Mouse (Mus musculus) small intestine, adult 2 months (tissue): Measurements from ENCODE around the gene Csgalnact2. TPM values are rescaled to one million over a fixed set of nuclear protein-coding genes. Genes with fewer than 3 reads are reported as not detected.

Source experiments
- H3K27ac ChIP-seq: fragments of 200-500 bp; 2 replicates; pipeline ENCODE4 v1.5.1; 2012; ENCODE audit warnings: low read depth, low read length, control low read depth, inconsistent platforms; ENCODE audit not compliant: insufficient read depth
- H3K27me3 ChIP-seq: fragments of 200-500 bp; 2 replicates; pipeline ENCODE4 v1.6.1; 2012; ENCODE audit warnings: mild to moderate bottlenecking, moderate library complexity, low read length, inconsistent platforms; ENCODE audit not compliant: control insufficient read depth, insufficient read depth
- H3K36me3 ChIP-seq: fragments of 200-500 bp; 2 replicates; pipeline ENCODE4 v1.6.1; 2012; ENCODE audit warnings: mild to moderate bottlenecking, low read length, control low read depth, inconsistent platforms; ENCODE audit not compliant: control insufficient read depth, insufficient read depth
- H3K4me1 ChIP-seq: fragments of 200-500 bp; 2 replicates; pipeline ENCODE4 v1.6.1; 2012; ENCODE audit warnings: low read length, inconsistent platforms, mixed read lengths; ENCODE audit not compliant: control insufficient read depth, insufficient read depth, insufficient read length
- H3K4me3 ChIP-seq: fragments of 200-500 bp; 2 replicates; pipeline ENCODE4 v1.5.1; 2012; ENCODE audit warnings: low read depth, mild to moderate bottlenecking, control low read depth, inconsistent platforms, low read length, moderate library complexity
- CTCF ChIP-seq: fragments of 200-500 bp; IDR thresholded peaks from 2 replicates; pipeline ENCODE4 v1.5.1; 2012; ENCODE audit warnings: low read depth, mild to moderate bottlenecking, control low read depth, inconsistent platforms, low read length, moderate library complexity, mixed read lengths; ENCODE audit not compliant: insufficient replicate concordance, insufficient read length; ENCODE audit errors: extremely low read depth
- POLR2A ChIP-seq: fragments of 200-500 bp; IDR thresholded peaks from 2 replicates; pipeline ENCODE4 v1.6.1; 2012; ENCODE audit warnings: low read depth, mild to moderate bottlenecking, control low read depth, inconsistent platforms, low read length, moderate library complexity
- WGBS: fragments of 180-500 bp; shearing (Covaris S2); methylation state at CpG from one replicate; pipeline ENCODE4 v1.1.7; 2018; 5-methylcytosine and 5-hydroxymethylcytosine counted together
- polyA plus RNA-seq: library from polyadenylated mRNA; depleted of rRNA; stranded (reverse); fragments of >200 nt; gene quantifications from 2 replicates; pipeline ENCODE4 v1.2.3, GENCODE M21; 2012

Gene Csgalnact2
- polyA plus RNA-seq, 1 experiment = 0.38 TPM

DNA sequence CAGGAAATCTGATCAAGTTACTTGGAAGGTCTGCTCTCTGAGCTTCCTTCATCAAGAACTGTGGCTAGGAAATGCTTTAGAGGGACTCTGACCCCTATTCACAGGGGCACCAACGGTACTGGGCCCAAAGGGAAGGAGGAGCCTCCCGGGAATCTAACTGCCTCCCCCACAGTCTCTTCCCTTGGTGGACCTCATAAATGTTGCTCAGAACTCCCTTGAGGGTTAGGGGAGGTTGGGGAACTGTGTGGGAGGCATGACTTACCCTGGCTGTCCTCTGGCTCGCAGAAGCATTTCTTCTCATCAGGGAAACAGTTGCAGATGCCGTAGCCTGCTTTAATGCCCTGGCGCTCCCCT lies 35.0 kb upstream of the Csgalnact2 start:
- H3K36me3 ChIP-seq = no peaks in the 10 kb centered on the region
- H3K27ac ChIP-seq = no peak overlapping the region
- TF ChIP-seq CTCF (no peak), POLR2A (no peak)
- no peaks in the 10 kb centered on the region for H3K4me1 ChIP-seq
- H3K27me3 ChIP-seq = no peaks in the 10 kb centered on the region
- 59% methylated on average over 5 of the region's 5 CpGs for WGBS
- H3K4me3 ChIP-seq = no peak overlapping the region

- Histone ChIP-seq H3K27me3 (no peaks in the 10 kb centered on the region), H3K36me3 (no peaks in the 10 kb centered on the region), H3K27ac (no peak overlapping the region), H3K4me1 (no peaks in the 10 kb centered on the region), H3K4me3 (no peak overlapping the region)
- 91% methylated on average over 18 of the region's 18 CpGs for WGBS
- TF ChIP-seq POLR2A = no peak
- no peak for TF ChIP-seq CTCF
Observed at GRCm38 (mm10) chr6:118173251-118173974, 34.5 kb upstream of the Csgalnact2 start.

DNA sequence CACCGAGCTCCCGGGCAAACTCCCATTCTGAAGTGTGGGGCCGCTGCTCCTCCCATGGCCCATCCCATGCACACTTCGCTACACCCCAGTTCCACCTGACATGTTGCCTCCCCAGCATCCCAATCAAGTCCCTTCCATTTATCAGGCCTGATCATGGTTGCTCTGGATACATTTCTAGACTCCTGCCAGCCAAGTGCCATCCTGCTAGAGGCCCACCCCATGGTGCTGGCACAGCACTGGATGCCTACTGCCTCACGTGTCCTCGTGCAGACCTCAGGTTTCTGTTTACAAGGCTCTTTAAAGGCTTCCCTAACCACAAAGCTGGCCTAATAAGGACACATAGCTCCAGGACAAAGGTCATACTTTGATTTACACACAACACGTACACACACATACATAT lies 32.4 kb upstream of the Csgalnact2 start:
- TF ChIP-seq CTCF = no peak
- no peak for TF ChIP-seq POLR2A
- 79% methylated on average over 7 of the region's 7 CpGs for WGBS
- Histone ChIP-seq H3K27ac (no peak overlapping the region), H3K4me1 (no peaks in the 10 kb centered on the region), H3K4me3 (no peak overlapping the region), H3K27me3 (no peaks in the 10 kb centered on the region), H3K36me3 (no peaks in the 10 kb centered on the region)

DNA sequence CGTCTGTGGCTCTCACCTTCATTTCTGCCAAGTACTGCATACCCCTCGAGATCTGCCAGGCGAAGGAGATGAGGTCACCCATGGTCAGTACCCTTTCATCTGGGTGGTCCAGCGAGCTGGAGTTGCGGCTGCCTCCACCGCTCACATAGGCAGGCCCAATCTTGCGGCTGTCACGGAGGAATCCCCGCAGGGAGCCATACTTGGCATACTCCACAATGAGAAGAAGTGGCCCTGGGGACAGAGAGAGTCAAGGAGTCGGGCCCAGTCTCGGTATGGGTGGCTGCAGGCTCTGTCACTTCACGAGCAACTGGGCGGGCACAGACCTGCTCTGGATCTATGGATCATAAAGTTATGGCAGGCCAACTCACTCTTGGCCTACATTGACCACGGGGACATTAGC lies 29.2 kb upstream of the Csgalnact2 start:
- Histone ChIP-seq H3K27me3 (no peaks in the 10 kb centered on the region), H3K4me1 (no peaks in the 10 kb centered on the region), H3K4me3 (no peak overlapping the region), H3K36me3 (no peaks in the 10 kb centered on the region), H3K27ac (no peak overlapping the region)
- TF ChIP-seq CTCF = no peak
- no peak for TF ChIP-seq POLR2A
- WGBS = 85% methylated on average over 14 of the region's 14 CpGs

DNA sequence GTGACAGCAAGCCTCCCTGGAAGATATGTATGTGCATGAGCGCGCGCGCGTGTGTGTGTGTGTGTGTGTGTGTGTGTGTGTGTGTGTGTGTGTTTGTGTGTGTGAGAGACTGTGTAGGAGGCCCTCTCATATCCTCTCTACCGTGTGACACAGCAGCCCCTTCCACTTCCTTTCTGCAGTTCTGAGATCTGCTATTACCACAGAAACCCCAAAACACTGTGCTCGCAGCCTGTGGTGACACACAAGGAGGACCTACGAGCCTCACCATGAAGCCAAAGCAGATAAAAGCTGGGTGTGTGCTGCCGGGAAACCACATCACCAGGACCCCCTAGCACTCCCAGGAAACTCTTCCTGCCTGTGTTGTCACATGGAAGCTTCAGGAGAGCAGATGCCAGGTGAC lies 28.1 kb upstream of the Csgalnact2 start:
- no peak overlapping the region for H3K27ac ChIP-seq
- H3K4me1 ChIP-seq = no peaks in the 10 kb centered on the region
- H3K4me3 ChIP-seq = no peak overlapping the region
- no peaks in the 10 kb centered on the region for H3K27me3 ChIP-seq
- 74% methylated on average over 9 of the region's 9 CpGs for WGBS
- no peak for TF ChIP-seq POLR2A
- TF ChIP-seq CTCF = no peak
- H3K36me3 ChIP-seq = no peaks in the 10 kb centered on the region

DNA sequence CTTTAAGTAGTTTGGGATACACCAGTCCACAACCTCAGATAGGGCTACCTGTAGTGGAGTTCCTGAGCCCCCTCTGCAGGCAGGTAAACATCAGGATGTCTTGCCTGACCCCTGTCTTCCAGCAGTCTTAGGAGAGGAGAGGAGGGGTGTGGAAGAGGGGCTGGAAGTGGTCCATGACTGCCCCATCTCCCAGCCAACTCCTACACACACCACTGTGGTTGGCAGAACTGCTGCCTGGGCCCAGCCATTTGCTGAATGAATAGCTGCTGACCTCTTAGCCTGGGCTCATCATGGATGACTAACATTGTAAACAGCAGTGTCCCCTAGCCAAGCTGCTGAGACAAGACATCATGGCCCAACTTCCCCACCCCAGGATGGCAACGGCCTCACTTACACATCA lies 26.6 kb upstream of the Csgalnact2 start:
- Histone ChIP-seq H3K4me1 (no peaks in the 10 kb centered on the region), H3K27me3 (no peaks in the 10 kb centered on the region), H3K4me3 (no peak overlapping the region), H3K36me3 (no peaks in the 10 kb centered on the region), H3K27ac (no peak overlapping the region)
- TF ChIP-seq CTCF = no peak
- no peak for TF ChIP-seq POLR2A
- 93% methylated on average over 1 of the region's 1 CpGs for WGBS

DNA sequence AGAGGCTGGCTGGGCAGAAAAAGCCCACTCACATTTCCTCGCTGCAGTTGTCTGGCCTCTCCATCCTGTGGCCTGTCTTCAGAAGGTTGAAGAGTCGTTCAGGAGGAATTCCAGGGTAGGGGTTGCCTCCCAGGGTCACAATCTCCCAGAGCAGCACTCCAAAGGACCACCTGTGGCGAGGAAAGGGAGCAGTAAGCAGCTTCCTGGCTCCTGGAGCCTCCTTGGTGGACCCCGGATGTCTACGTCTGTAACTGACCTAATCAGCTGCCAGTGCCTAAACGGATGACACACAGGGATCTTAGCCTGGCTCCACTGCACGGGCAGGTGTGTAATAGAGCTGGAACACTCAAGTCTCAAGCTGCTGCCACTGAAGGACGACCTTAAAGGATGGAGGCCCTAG lies 25.8 kb upstream of the Csgalnact2 start:
- no peaks in the 10 kb centered on the region for H3K27me3 ChIP-seq
- no peaks in the 10 kb centered on the region for H3K4me1 ChIP-seq
- H3K4me3 ChIP-seq = no peak overlapping the region
- H3K27ac ChIP-seq = no peak overlapping the region
- H3K36me3 ChIP-seq = no peaks in the 10 kb centered on the region
- TF ChIP-seq CTCF (no peak), POLR2A (no peak)
- WGBS = 58% methylated on average over 8 of the region's 8 CpGs
